Mouse (Mus musculus) T-helper 17 cell (primary cell): ENCODE data around the gene Zap70.

Experiments used
- in situ Hi-C, 2 experiments: fragments of 300-600 bp; cut with MboI, MseI; formaldehyde crosslinking; loops; 1 replicate in 1 of 2; 2 replicates in 1 of 2; pipeline ENCODE4 v1.15.1; 2025; ENCODE audit warnings: high pct_unique_total_duplicates in 2 of 2

The Zap70 gene

GRCm38 (mm10) chr1:36761568-36761967 is at the start of gene Zap70:
TSS of gene Zap70 (plus strand) at chr1:36761798.
- in situ Hi-C loops = no loop called here

- in situ Hi-C loops = no loop called here
Measured at GRCm38 (mm10) chr1:36714311-36714710, 47.3 kb upstream of the Zap70 start, which contains the start of gene Actr1b. TSS of gene Actr1b (minus strand) at chr1:36714422.

DNA sequence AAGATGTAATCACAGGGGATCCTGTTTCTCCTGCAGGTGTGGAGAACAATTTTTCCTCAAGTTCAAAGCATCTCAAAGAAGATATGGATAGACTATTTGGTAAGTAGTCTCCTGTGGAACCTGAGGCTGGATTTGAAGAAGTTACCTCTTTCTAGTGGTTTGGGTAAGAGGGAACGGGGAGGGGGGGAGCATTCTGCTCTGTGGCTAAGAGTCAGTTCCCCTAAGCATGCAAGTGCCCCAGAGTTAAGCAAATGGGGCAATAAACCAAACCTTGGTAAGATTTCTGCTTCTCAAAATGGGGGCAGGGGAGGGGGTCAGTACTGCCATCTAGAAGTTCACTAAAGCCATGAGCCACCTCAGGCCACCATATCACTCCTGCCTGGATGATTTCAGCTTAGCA is 42.8 kb upstream of the Zap70 start:
- in situ Hi-C loops = no loop called here

- in situ Hi-C loops = no loop called here
Measured at GRCm38 (mm10) chr1:36723146-36724056, 38.2 kb upstream of the Zap70 start.

- in situ Hi-C loops = no loop called here
Measured at GRCm38 (mm10) chr1:36724057-36724431, 37.6 kb upstream of the Zap70 start.

- in situ Hi-C loops = no loop called here
Measured at GRCm38 (mm10) chr1:36737300-36737699, 24.3 kb upstream of the Zap70 start.

GRCm38 (mm10) chr1:36739231-36739630 is 22.4 kb upstream of the Zap70 start:
- in situ Hi-C loops = no loop called here

GRCm38 (mm10) chr1:36743046-36743445 is 18.6 kb upstream of the Zap70 start:
- in situ Hi-C loops = no loop called here

DNA sequence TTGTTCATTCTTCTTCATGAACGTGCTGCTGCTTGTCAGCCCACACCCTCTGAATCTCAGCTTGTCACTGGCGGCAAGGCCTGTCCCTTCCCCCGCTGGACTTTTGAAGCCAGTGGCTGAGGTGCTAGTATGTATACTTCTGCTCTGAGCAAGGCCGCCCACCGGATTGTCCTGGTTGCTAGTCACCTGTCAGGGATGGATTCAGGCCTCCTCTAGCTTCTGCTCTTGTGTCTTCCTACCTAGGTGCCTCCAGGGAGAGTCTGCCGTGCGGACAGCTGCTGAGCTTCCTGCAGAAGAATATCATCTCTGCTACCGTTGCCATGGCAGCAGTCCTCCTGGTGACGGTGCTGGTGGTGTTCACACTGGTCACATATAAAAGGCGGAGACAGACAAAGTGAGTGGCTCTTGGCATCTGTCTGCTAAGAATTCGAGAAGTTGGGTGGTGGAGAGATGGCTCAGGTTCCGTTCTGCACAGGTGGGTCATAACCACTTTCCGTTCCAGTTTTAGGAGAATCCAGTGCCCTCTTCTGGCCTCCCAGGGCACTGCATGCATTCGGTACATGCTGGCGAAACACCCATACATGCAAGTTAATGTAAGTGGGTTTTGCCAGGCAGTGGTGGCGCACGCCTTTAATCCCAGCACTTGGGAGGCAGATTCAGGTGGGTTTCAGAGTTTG is 17.2 kb upstream of the Zap70 start:
- in situ Hi-C loops = no loop called here

- in situ Hi-C loops = no loop called here
Measured at GRCm38 (mm10) chr1:36745661-36746060, 15.9 kb upstream of the Zap70 start.

DNA sequence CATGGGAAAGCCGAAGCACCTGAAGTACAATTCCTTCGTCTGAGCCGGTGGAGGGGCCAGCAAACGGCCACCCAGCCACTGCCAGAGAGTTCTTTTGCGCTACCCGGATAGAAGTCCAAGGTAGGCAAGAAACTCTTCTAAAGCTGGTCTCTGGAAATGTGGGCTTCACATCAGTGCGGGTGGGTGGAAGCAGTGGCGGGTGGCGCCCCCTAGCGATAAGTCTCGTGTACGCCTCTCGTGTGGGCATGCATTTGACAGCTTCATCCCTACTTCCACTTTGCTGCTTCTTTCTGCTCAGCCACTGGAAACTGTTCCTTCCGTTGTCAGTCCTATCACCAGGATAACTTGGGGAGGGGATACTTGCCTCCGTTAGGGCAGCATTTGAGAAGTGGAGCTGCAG is 15.1 kb upstream of the Zap70 start:
- in situ Hi-C loops = no loop called here

- in situ Hi-C loops = loop anchor here in 1 of 2 experiments (5.0 kb wide), 1 partner anchor 77 kb away; no protein-coding TSS in a partner anchor
Measured at GRCm38 (mm10) chr1:36753932-36754675, 7.5 kb upstream of the Zap70 start.

DNA sequence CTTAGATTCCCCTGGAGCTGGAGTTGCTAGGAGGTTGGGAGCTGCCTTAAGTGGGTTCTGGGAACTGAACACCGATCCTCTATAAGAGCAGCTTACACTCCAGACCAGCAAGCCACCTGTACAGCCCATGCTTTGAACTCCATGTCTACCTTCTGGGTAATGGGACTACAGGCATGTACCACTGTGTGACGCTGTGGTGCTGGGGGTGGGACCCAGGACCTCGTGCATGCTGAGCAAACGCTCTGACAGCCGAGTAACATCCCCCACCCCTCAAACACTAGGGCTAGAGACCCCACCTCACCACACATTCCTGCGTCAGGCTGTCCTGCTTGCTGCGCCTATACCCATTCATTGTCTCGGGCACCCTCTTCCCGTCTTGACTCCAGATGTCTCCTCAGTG is 3.0 kb upstream of the Zap70 start:
- in situ Hi-C loops = no loop called here

GRCm38 (mm10) chr1:36759076-36759475 is 2.5 kb upstream of the Zap70 start:
- in situ Hi-C loops = no loop called here

DNA sequence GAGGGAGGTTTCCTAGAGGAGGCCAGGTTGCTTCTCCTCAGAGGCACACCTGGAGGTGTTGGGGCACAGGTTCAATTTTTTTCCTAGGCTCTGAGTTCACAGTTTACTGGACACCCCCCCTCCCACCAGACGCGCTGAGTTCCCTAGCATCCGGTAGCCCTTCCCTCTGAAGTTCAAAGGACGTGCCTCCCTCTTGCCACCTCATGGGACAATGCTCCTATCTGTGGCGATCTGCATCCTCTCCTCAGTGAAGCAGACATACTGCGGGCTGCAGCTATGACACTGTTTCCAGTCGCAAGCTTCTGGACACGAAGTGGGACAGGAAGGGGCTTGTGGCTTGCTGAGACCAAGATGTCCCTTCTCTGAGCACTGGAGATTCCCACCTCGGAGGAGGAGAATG is 1.2 kb upstream of the Zap70 start:
- in situ Hi-C loops = no loop called here

DNA sequence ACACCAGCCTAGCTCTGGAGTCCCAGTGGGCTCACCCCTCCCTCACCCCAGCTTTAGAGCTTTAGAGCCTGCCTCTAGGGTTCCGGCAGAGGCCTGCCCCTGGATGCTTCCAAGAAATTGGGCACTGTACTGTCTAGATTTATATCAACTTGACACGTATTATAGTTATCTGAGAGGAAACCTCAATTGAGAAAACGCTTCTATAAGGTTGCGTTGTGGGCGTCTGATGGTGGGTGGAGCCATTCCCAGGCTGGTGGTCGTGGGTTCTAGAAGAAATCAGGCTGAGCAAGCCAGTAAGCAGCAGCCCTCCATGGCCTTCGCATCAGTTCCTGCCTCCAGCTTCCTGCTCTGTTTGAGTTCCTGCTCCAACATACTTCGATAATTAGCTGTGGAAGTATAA is 537 bp upstream of the Zap70 start:
- in situ Hi-C loops = no loop called here

DNA sequence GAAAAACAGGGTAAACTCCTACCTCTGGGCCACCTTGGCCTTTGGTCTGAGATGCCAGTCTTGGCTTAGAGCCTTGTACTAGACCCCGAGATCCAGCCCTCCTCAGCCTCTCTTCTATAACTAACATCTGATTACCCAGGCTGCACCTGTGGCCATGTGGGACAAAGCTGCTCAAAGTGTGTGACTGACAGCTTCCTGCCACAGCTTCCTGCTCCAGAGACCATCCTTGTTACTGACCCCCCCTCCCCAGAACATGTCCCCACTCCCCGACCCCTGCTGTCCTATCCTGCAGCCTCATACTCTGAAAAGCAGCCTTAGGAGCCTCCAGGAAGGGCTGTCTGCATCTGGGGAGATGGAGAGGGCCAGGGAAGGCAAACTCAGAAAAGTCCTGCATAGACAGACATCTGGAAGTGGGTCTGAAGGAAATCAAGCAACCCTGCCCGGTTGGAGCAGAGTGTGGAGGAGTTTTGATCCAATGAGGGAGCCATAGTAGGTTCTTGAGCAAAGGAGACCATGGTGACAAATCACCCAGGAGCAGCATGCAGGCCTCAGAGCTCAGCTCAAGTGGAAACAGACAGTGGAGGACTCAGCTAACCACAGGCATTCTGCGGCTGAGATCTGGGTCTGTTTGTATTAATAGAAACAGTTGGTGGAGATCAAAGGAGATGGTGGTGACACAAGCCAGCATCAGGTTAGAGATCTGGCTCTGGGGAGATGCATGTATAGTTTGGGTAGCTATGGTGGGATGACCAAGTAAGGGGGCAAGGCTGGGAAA is 5.0 kb downstream of the Zap70 start:
- in situ Hi-C loops = loop anchor here in 1 of 2 experiments (5.0 kb wide), 2 partner anchors 59 to 196 kb away; no protein-coding TSS in a partner anchor

DNA sequence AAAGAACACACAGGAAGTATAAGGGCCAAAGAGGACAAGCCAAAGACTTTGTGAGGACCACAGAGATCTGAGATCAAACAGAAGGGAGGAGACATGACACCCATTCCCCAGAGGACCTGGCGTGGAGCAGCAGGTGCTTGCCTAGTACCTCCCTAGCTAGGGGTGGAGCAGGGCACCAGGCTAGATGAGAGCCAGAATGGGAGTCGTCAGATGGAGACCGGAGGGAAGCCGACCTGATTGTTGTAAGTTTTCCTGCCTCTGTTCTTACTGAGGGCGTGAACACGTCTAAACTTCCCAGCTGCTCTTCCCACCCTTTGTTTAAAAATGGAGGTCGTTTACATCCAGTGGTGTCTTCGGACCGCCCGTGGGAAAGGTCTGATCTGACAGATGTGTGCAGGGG is 5.7 kb downstream of the Zap70 start:
- in situ Hi-C loops = loop anchor here in 1 of 2 experiments (5.0 kb wide), 2 partner anchors 60 to 195 kb away; no protein-coding TSS in a partner anchor

- in situ Hi-C loops = loop anchor here in 1 of 2 experiments (5.0 kb wide), 2 partner anchors 61 to 194 kb away; no protein-coding TSS in a partner anchor
Measured at GRCm38 (mm10) chr1:36768786-36769185, 7.2 kb downstream of the Zap70 start.

DNA sequence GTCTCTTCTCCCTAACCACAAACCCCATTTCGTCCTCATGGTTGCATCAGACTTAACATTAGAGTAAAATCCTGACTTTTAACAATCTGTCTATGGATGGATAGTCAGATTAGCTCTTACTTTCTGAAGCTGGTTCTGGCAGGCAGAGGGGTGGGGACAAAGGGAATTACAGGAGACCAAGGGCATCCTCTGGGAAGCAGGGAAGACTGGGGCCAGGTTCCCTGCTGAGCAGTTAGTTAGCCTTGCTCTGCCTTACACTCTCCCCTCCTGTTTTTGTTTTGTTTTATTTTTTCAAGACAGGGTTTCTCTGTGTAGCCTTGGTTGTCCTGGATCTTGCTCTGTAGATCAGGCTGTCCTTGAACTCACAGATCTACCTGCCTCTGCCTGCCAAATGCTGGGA is 8.4 kb downstream of the Zap70 start:
- in situ Hi-C loops = loop anchor here (5.0 kb wide), 3 partner anchors 63 to 192 kb away; partner anchors contain the start of gene Cox5b (in 1 of the 2)

GRCm38 (mm10) chr1:36770998-36771397 is 9.4 kb downstream of the Zap70 start:
- in situ Hi-C loops = loop anchor here in 1 of 2 experiments (5.0 kb wide), 1 partner anchor 79 kb away; the partner anchor contains the start of gene Cox5b
